Mouse (Mus musculus) heart, adult 2 months (tissue): ENCODE data around the gene Fam43a. TPM values are rescaled to one million over a fixed set of nuclear protein-coding genes. Genes with fewer than 3 reads are reported as not detected.

Experiments
- DNase-seq, 2 experiments: peaks; one replicate each; pipeline ENCODE4 v3.0.0; 2021
- H3K27ac ChIP-seq: fragments of 200-600 bp; 2 replicates; pipeline ENCODE4 v1.8.1; 2022
- H3K27me3 ChIP-seq: fragments of 200-500 bp; 2 replicates; pipeline ENCODE4 v1.6.1; 2012; ENCODE audit warnings: mild to moderate bottlenecking, low read length, inconsistent platforms, mixed read lengths; ENCODE audit not compliant: control insufficient read depth, insufficient read depth
- H3K36me3 ChIP-seq: fragments of 200-500 bp; 2 replicates; pipeline ENCODE4 v1.6.1; 2012; ENCODE audit warnings: low read length, inconsistent platforms; ENCODE audit not compliant: control insufficient read depth, insufficient read depth
- H3K4me1 ChIP-seq: fragments of 200-500 bp; 2 replicates; pipeline ENCODE4 v1.6.1; 2011; ENCODE audit warnings: low read length; ENCODE audit not compliant: control insufficient read depth, insufficient read depth
- H3K4me3 ChIP-seq: fragments of 200-600 bp; 2 replicates; pipeline ENCODE4 v1.8.1; 2022
- H3K79me2 ChIP-seq: fragments of 200-500 bp; replicated peaks from 2 replicates; pipeline ENCODE4 v1.6.1; 2012; ENCODE audit warnings: mild to moderate bottlenecking, inconsistent platforms, low read length, moderate library complexity, mixed read lengths; ENCODE audit not compliant: control insufficient read depth, insufficient read depth
- H3K9ac ChIP-seq: fragments of 200-500 bp; 2 replicates; pipeline ENCODE4 v1.6.1; 2012; ENCODE audit warnings: low read depth, mild to moderate bottlenecking, control low read depth, inconsistent platforms, low read length, mixed read lengths
- CTCF ChIP-seq: fragments of 200-600 bp; IDR thresholded peaks from 2 replicates; pipeline ENCODE4 v1.8.1; 2022; ENCODE audit warnings: antibody characterized with exemption, mild to moderate bottlenecking, moderate library complexity
- EP300 ChIP-seq: fragments of 200-500 bp; IDR thresholded peaks from 2 replicates; pipeline ENCODE4 v1.6.1; 2011; ENCODE audit warnings: low read depth, low read length, control low read depth; ENCODE audit not compliant: insufficient read depth
- POLR2A ChIP-seq: fragments of 200-500 bp; IDR thresholded peaks from 2 replicates; pipeline ENCODE4 v1.6.1; 2011; ENCODE audit warnings: mild to moderate bottlenecking, low read depth, low read length, control low read depth; ENCODE audit not compliant: insufficient read depth
- WGBS: fragments of 180-500 bp; shearing (Covaris S2); methylation state at CpG from one replicate; pipeline ENCODE4 v1.1.7; 2018; 5-methylcytosine and 5-hydroxymethylcytosine counted together
- intact Hi-C: fragments of 180-260 bp; cut with DNase I; formaldehyde crosslinking; loops from one replicate; pipeline ENCODE4 v1.15.1; 2025
- polyA plus RNA-seq: library from polyadenylated mRNA; depleted of rRNA; stranded (reverse); fragments of >200 nt; gene quantifications from 2 replicates; pipeline ENCODE4 v1.2.3, GENCODE M21; 2012
- total RNA-seq, 2 experiments: library from RNA; stranded (reverse); gene quantifications; 2 replicates each; pipeline ENCODE4 v1.2.3; 2021

Gene Fam43a
- total and polyA plus RNA-seq, 3 experiments = 20.7 to 23.9 (median 22.6) TPM

DNA sequence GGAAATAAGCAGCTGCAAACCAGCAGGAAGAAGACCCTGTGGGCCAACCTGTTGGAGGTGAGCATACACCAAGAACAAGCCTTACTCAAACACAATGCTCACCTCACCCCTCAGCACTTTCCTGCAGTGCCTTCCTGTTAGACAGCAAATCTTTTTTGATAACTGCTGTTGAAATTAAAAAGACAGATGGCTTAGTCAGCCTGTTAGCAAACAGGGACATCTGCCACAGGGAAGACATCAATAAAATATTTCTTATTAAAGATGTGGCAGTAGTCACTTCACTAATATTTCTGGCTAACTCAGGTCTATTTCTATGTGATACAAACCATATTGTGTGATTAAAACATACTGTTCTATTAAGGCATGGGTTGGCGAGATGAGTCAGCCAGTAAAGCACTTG is 23.1 kb upstream of the Fam43a start:
- WGBS = 89% methylated on average over 1 of the region's 1 CpGs
- no peak for TF ChIP-seq CTCF
- TF ChIP-seq POLR2A = no peak
- no peak for TF ChIP-seq EP300
- no peak for DNase-seq
- Histone ChIP-seq H3K27ac (no peak overlapping the region), H3K9ac (no peak overlapping the region), H3K4me3 (no peak overlapping the region), H3K27me3 (no peaks in the 10 kb centered on the region), H3K36me3 (peaks cover 4% of the 10 kb centered on the region), H3K79me2 (no peaks in the 10 kb centered on the region), H3K4me1 (no peaks in the 10 kb centered on the region)
- intact Hi-C loops = no loop called here

DNA sequence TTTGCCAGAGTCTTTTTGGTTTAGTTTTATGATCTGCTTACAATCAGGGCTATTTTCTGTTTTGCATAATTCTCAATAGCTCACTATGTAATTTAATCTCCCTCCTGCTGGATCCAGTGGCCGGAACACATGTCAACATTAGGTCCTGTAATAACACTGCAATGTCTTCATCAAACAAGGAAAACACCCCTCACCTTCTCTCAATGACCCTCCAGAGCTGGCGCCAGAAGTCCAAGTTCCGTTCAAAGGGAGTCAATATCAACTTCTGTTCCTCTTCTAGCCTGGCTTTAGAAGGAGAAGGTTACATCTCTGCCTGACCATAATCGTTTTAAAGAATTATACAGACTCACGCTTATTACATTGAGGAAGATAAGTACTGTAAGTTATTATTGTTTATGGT is 18.8 kb upstream of the Fam43a start:
- H3K4me1 ChIP-seq = no peaks in the 10 kb centered on the region; the same call in 1 of the 2 replicates
- H3K9ac ChIP-seq = no peak overlapping the region
- peaks cover 1% of the 10 kb centered on the region for H3K36me3 ChIP-seq
- intact Hi-C loops = no loop called here
- no peak overlapping the region for H3K4me3 ChIP-seq
- DNase-seq = no peak
- no peaks in the 10 kb centered on the region for H3K79me2 ChIP-seq
- 93% methylated on average over 5 of the region's 5 CpGs for WGBS
- no peak overlapping the region for H3K27ac ChIP-seq
- H3K27me3 ChIP-seq = no peaks in the 10 kb centered on the region
- TF ChIP-seq EP300 (no peak), POLR2A (no peak), CTCF (no peak)

- Histone ChIP-seq H3K27me3 (no peaks in the 10 kb centered on the region), H3K36me3 (peaks cover 3% of the 10 kb centered on the region), H3K79me2 (no peaks in the 10 kb centered on the region; the same call in 1 of the 2 replicates), H3K9ac (peak overlapping the region; percentile 72), H3K4me1 (peaks cover 5% of the 10 kb centered on the region), H3K27ac (peak overlapping the region; percentile 98), H3K4me3 (peak overlapping the region; percentile 71)
- WGBS = 1% methylated on average over 19 of the region's 19 CpGs
- intact Hi-C loops = no loop called here
- TF ChIP-seq EP300 (no peak), POLR2A (no peak; the same call in 1 of the 2 replicates), CTCF (no peak)
- no peak for DNase-seq
Measured at GRCm38 (mm10) chr16:30586935-30587493, 12.5 kb upstream of the Fam43a start.

- H3K79me2 ChIP-seq = no peaks in the 10 kb centered on the region; the same call in 1 of the 2 replicates
- peak within 1 kb of the TSS; percentile 71 for H3K4me3 ChIP-seq
- DNase-seq = peak; percentile 78 to 88
- peak within 1 kb of the TSS; percentile 98 for H3K27ac ChIP-seq
- peaks cover 3% of the 10 kb centered on the region for H3K36me3 ChIP-seq
- H3K4me1 ChIP-seq = peaks cover 5% of the 10 kb centered on the region
- intact Hi-C loops = loop anchor here (2.0 kb wide), 1 partner anchor 767 kb away; no protein-coding TSS in a partner anchor
- H3K27me3 ChIP-seq = no peaks in the 10 kb centered on the region
- peak within 1 kb of the TSS; percentile 72 for H3K9ac ChIP-seq
- WGBS = 3% methylated on average over 35 of the region's 35 CpGs
- TF ChIP-seq EP300 = peak; percentile 87
- peak; percentile 67 for TF ChIP-seq CTCF
- TF ChIP-seq POLR2A = peak; percentile 87
Measured at GRCm38 (mm10) chr16:30587494-30588327, 11.8 kb upstream of the Fam43a start, which contains the start of gene Lsg1. Gene Lsg1, minus strand, starts transcription at chr16:30587592.

GRCm38 (mm10) chr16:30590264-30591209 is 9.0 kb upstream of the Fam43a start:
- Histone ChIP-seq H3K27me3 (no peaks in the 10 kb centered on the region), H3K27ac (no peak overlapping the region; the same call in 1 of the 2 replicates), H3K4me3 (no peak overlapping the region), H3K4me1 (peaks cover 5% of the 10 kb centered on the region), H3K79me2 (no peaks in the 10 kb centered on the region; the same call in 1 of the 2 replicates), H3K9ac (no peak overlapping the region), H3K36me3 (peaks cover 3% of the 10 kb centered on the region)
- TF ChIP-seq EP300 (0 out of 2 replicates have a peak, but pooled peaks have one; percentile 38), CTCF (peak; percentile 55), POLR2A (no peak)
- intact Hi-C loops = no loop called here
- no peak for DNase-seq
- WGBS = 19% methylated on average over 7 of the region's 7 CpGs
